Mouse (Mus musculus): ENCODE measurements around the gene Bhlhe40. TPM values are rescaled to one million over a fixed set of nuclear protein-coding genes. Genes with fewer than 3 reads are reported as not detected.

The Bhlhe40 gene
- polyA plus RNA-seq, 1 experiment: 8.1 TPM

GRCm38 (mm10) chr6:108709471-108710231 is 49.2 kb downstream of the Bhlhe40 start:
- WGBS: 2% methylated on average over 29 of the region's 29 CpGs
- no peaks in the 10 kb centered on the region for H3K36me3 ChIP-seq (ENCODE audit: control insufficient read depth, insufficient read depth, low read length)
- DNase-seq (ENCODE audit: low read depth in 1 of 2, low spot score in 2 of 2): peak in 1 of 2 experiments; percentile 49
- no peak overlapping the region for H3K27ac ChIP-seq (ENCODE audit: insufficient read depth, low read length)
- TF ChIP-seq CTCF (IDR thresholded peaks at IDR 0.05; ENCODE audit: extremely low read depth, insufficient read depth, insufficient read length, insufficient replicate concordance): peak; percentile 78
- no peak for TF ChIP-seq POLR2A (IDR thresholded peaks at IDR 0.05; ENCODE audit: low read depth, low read length)
- peaks cover 14% of the 10 kb centered on the region; the same call in 1 of the 2 replicates for H3K4me1 ChIP-seq (ENCODE audit: control insufficient read depth, insufficient read depth, insufficient read length)
- no peak overlapping the region; the same call in 1 of the 2 replicates for H3K4me3 ChIP-seq (ENCODE audit: extremely low read depth, insufficient read depth, insufficient read length)
- peaks cover 2% of the 10 kb centered on the region; the same call in 1 of the 2 replicates for H3K27me3 ChIP-seq (ENCODE audit: control insufficient read depth, insufficient read depth, low read length)

GRCm38 (mm10) chr6:108710667-108711066 is 50.2 kb downstream of the Bhlhe40 start:
- DNase-seq (ENCODE audit: low read depth in 1 of 2, low spot score in 2 of 2): peak in 1 of 2 experiments; percentile 43
- WGBS: 61% methylated on average over 3 of the region's 3 CpGs
- H3K27ac ChIP-seq (ENCODE audit: insufficient read depth, low read length): 0 out of 2 replicates have a peak overlapping the region, but pooled peaks have one; percentile 7
- no peaks in the 10 kb centered on the region for H3K36me3 ChIP-seq (ENCODE audit: control insufficient read depth, insufficient read depth, low read length)
- peaks cover 2% of the 10 kb centered on the region; the same call in 1 of the 2 replicates for H3K27me3 ChIP-seq (ENCODE audit: control insufficient read depth, insufficient read depth, low read length)
- no peak overlapping the region for H3K4me3 ChIP-seq (ENCODE audit: extremely low read depth, insufficient read depth, insufficient read length)
- TF ChIP-seq CTCF (IDR thresholded peaks at IDR 0.05; ENCODE audit: extremely low read depth, insufficient read depth, insufficient read length, insufficient replicate concordance): peak; percentile 27; the same call in 1 of the 2 replicates
- no peak for TF ChIP-seq POLR2A (IDR thresholded peaks at IDR 0.05; ENCODE audit: low read depth, low read length)
- H3K4me1 ChIP-seq (ENCODE audit: control insufficient read depth, insufficient read depth, insufficient read length): peaks cover 14% of the 10 kb centered on the region; the same call in 1 of the 2 replicates

DNA sequence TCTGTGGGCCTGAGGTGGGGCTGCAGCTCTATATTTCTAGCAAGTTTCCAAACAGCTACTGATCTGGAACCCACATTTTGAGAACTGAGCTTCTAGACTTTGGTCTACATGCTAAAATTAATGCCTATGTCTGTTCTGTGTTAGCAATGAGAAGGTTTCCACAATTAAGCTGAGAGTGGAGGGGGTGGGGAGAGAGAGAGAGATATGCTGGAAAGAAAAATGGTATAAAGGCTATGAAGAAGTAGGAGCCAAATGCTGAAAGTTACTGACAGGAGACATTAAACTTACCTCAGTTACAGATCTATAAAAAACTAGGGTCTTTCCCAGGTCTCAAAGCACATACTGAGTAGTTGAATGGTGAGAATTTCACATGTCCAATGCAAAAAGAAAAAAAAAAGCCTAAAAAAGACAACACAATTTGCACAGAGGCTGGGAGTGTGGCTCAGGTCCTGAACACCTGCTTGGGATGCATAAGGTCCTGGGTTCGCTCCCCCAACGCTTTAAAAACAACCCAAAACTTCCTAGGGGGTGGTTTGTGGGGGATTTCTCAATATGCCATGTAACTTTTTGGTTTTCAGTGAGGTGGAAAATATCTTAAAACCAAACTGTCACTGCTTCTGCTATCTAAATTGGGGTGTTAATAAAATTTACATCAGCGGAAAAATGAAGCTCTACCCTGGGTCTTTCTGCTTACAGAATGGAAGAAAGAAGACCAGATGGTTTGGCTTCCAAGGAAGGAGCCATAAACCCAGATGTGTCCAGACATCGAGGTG is 50.9 kb downstream of the Bhlhe40 start:
- peaks cover 2% of the 10 kb centered on the region; the same call in 1 of the 2 replicates for H3K27me3 ChIP-seq (ENCODE audit: control insufficient read depth, insufficient read depth, low read length)
- H3K27ac ChIP-seq (ENCODE audit: insufficient read depth, low read length): peak overlapping the region; percentile 79
- H3K4me3 ChIP-seq (ENCODE audit: extremely low read depth, insufficient read depth, insufficient read length): no peak overlapping the region
- H3K36me3 ChIP-seq (ENCODE audit: control insufficient read depth, insufficient read depth, low read length): no peaks in the 10 kb centered on the region
- H3K4me1 ChIP-seq (ENCODE audit: control insufficient read depth, insufficient read depth, insufficient read length): peaks cover 14% of the 10 kb centered on the region; the same call in 1 of the 2 replicates
- WGBS: 35% methylated on average over 4 of the region's 4 CpGs
- DNase-seq (ENCODE audit: low read depth in 1 of 2, low spot score in 2 of 2): no peak
- TF ChIP-seq POLR2A (IDR thresholded peaks at IDR 0.05; ENCODE audit: low read depth, low read length) (no peak), CTCF (IDR thresholded peaks at IDR 0.05; ENCODE audit: extremely low read depth, insufficient read depth, insufficient read length, insufficient replicate concordance) (no peak)

GRCm38 (mm10) chr6:108712148-108712547 is 51.7 kb downstream of the Bhlhe40 start:
- no peak for DNase-seq (ENCODE audit: low read depth in 1 of 2, low spot score in 2 of 2)
- no peaks in the 10 kb centered on the region for H3K36me3 ChIP-seq (ENCODE audit: control insufficient read depth, insufficient read depth, low read length)
- no peak for TF ChIP-seq CTCF (IDR thresholded peaks at IDR 0.05; ENCODE audit: extremely low read depth, insufficient read depth, insufficient read length, insufficient replicate concordance)
- TF ChIP-seq POLR2A (IDR thresholded peaks at IDR 0.05; ENCODE audit: low read depth, low read length): no peak

DNA sequence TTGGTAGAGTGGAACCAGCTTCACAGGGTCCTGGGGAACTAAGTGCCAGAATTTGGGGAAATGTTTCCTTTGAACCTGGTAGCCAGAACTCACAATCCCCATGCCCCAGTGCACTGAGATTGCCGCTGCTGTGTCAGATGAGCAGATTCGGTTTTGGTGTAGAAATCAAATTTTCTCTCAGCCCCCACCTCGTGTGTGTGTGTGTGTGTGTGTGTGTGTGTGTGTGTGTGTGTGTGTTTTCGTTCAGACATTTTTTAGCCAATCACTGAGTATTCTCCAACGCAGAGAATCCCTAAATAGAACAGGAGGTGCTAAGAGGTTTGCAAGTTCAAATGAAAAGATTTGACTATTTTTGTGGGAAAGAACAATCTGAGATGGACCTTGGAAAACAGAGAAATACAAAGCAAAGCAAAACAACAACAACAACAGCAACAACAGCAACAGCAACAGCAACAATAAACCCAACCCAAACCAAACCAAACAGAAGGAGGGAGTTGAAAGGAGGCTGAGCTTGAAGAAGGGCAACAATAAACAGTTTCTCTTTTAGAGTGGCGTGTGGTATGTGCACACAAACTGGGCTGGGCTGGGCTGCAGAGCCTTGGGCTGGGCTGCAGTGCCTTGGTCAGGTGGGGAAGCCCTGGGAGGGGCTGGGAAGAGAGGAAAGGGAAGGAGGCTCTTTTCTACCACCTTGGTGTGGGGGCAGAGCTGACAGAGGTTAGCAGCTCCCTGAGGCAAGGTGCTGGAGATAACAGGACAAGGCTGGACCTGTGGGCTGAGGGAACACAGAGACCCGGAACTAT is 52.9 kb downstream of the Bhlhe40 start:
- WGBS: 63% methylated on average over 7 of the region's 7 CpGs

More at GRCm38 (mm10) chr6:108712148-108712547, 51.7 kb downstream of the Bhlhe40 start:
- peaks cover 2% of the 10 kb centered on the region; the same call in 1 of the 2 replicates for H3K27me3 ChIP-seq (ENCODE audit: control insufficient read depth, insufficient read depth, low read length)
- peak overlapping the region; percentile 79 for H3K27ac ChIP-seq (ENCODE audit: insufficient read depth, low read length)
- H3K4me1 ChIP-seq (ENCODE audit: control insufficient read depth, insufficient read depth, insufficient read length): peaks cover 17% of the 10 kb centered on the region; the same call in 1 of the 2 replicates
- no peak overlapping the region for H3K4me3 ChIP-seq (ENCODE audit: extremely low read depth, insufficient read depth, insufficient read length)

More for the DNA sequence above, 52.9 kb downstream of the Bhlhe40 start:
- peak overlapping the region; percentile 34; the same call in 1 of the 2 replicates for H3K27ac ChIP-seq (ENCODE audit: insufficient read depth, low read length)
- no peak for TF ChIP-seq CTCF (IDR thresholded peaks at IDR 0.05; ENCODE audit: extremely low read depth, insufficient read depth, insufficient read length, insufficient replicate concordance)
- TF ChIP-seq POLR2A (IDR thresholded peaks at IDR 0.05; ENCODE audit: low read depth, low read length): no peak
- no peak overlapping the region for H3K4me3 ChIP-seq (ENCODE audit: extremely low read depth, insufficient read depth, insufficient read length)
- no peaks in the 10 kb centered on the region for H3K36me3 ChIP-seq (ENCODE audit: control insufficient read depth, insufficient read depth, low read length)
- peaks cover 2% of the 10 kb centered on the region; the same call in 1 of the 2 replicates for H3K27me3 ChIP-seq (ENCODE audit: control insufficient read depth, insufficient read depth, low read length)
- peaks cover 24% of the 10 kb centered on the region; the same call in 1 of the 2 replicates for H3K4me1 ChIP-seq (ENCODE audit: control insufficient read depth, insufficient read depth, insufficient read length)
- no peak for DNase-seq (ENCODE audit: low read depth in 1 of 2, low spot score in 2 of 2)

Other genes starting within 250 kb of the Bhlhe40 start
- gene Arl8b, start 122.5 kb downstream of the Bhlhe40 start, polyA plus RNA-seq (2012; rRNA removed): 7.0 and 9.2 TPM in 2 replicates
- gene Edem1, start 168.0 kb downstream of the Bhlhe40 start, polyA plus RNA-seq (2012; rRNA removed): 24.7 and 32.4 TPM in 2 replicates

Measured in spleen, adult 2 months (tissue).